Mouse (Mus musculus): Measurements from ENCODE around the gene Drg2.

The Drg2 gene

GRCm38 (mm10) chr11:60469039-60469438, 14.6 kb downstream of the Drg2 start, which contains the start of gene Myo15:
Gene Myo15, plus strand, starts transcription at chr11:60469339.
- no peak for DNase-seq (ENCODE audit: low read depth, low spot score)

GRCm38 (mm10) chr11:60470743-60471142, 16.4 kb downstream of the Drg2 start:
- DNase-seq (ENCODE audit: low read depth, low spot score) = no peak

- DNase-seq (ENCODE audit: low read depth, low spot score) = no peak
Measured at GRCm38 (mm10) chr11:60474534-60474933, 20.1 kb downstream of the Drg2 start.

- DNase-seq (ENCODE audit: low read depth, low spot score) = no peak
Measured at GRCm38 (mm10) chr11:60475668-60476362, 21.4 kb downstream of the Drg2 start.

- no peak for DNase-seq (ENCODE audit: low read depth, low spot score)
Measured at GRCm38 (mm10) chr11:60478121-60478520, 23.7 kb downstream of the Drg2 start.

- no peak for DNase-seq (ENCODE audit: low read depth, low spot score)
Measured at GRCm38 (mm10) chr11:60486267-60486666, 31.9 kb downstream of the Drg2 start.

- DNase-seq (ENCODE audit: low read depth, low spot score) = no peak
Measured at GRCm38 (mm10) chr11:60492726-60493125, 38.3 kb downstream of the Drg2 start.

- DNase-seq (ENCODE audit: low read depth, low spot score) = no peak
Measured at GRCm38 (mm10) chr11:60495692-60496091, 41.3 kb downstream of the Drg2 start.

GRCm38 (mm10) chr11:60507281-60507680, 52.9 kb downstream of the Drg2 start:
- no peak for DNase-seq (ENCODE audit: low read depth, low spot score)

GRCm38 (mm10) chr11:60508950-60509349, 54.6 kb downstream of the Drg2 start:
- DNase-seq (ENCODE audit: low read depth, low spot score) = no peak

GRCm38 (mm10) chr11:60509500-60509899, 55.1 kb downstream of the Drg2 start:
- DNase-seq (ENCODE audit: low read depth, low spot score) = no peak

- no peak for DNase-seq (ENCODE audit: low read depth, low spot score)
Measured at GRCm38 (mm10) chr11:60511893-60512292, 57.5 kb downstream of the Drg2 start.

- no peak for DNase-seq (ENCODE audit: low read depth, low spot score)
Measured at GRCm38 (mm10) chr11:60512520-60512919, 58.1 kb downstream of the Drg2 start.

- no peak for DNase-seq (ENCODE audit: low read depth, low spot score)
Measured at GRCm38 (mm10) chr11:60514941-60515340, 60.5 kb downstream of the Drg2 start.

- no peak for DNase-seq (ENCODE audit: low read depth, low spot score)
Measured at GRCm38 (mm10) chr11:60518305-60518704, 63.9 kb downstream of the Drg2 start.
